Mouse (Mus musculus) myocyte (in vitro differentiated cells): ENCODE results near the gene Pif1. TPM values are rescaled to one million over a fixed set of nuclear protein-coding genes. Genes with fewer than 3 reads are reported as not detected.

ENCODE experiments used
- H3K27me3 ChIP-seq: one replicate; pipeline ENCODE4 v1.6.1; 2011; ENCODE audit not compliant: control insufficient read depth, insufficient read depth, insufficient read length
- H3K36me3 ChIP-seq: one replicate; pipeline ENCODE4 v1.6.1; 2011; ENCODE audit not compliant: control insufficient read depth, insufficient read depth
- H3K4me2 ChIP-seq: one replicate; pipeline ENCODE4 v1.6.1; 2011; ENCODE audit warnings: low read depth, control low read depth
- H3K4me3 ChIP-seq: one replicate; pipeline ENCODE4 v1.5.1; 2011; ENCODE audit warnings: mild to moderate bottlenecking, control low read depth, moderate library complexity
- H3K79me2 ChIP-seq: one replicate; pipeline ENCODE4 v1.6.1; 2011; ENCODE audit not compliant: control insufficient read depth, insufficient read depth
- H3ac ChIP-seq: one replicate; pipeline ENCODE4 v1.6.1; 2011; ENCODE audit not compliant: control insufficient read depth, insufficient read length
- CEBPB ChIP-seq: IDR thresholded peaks from 2 replicates; pipeline ENCODE4 v1.6.1; 2011; ENCODE audit warnings: mild to moderate bottlenecking, moderate library complexity; ENCODE audit not compliant: poor library complexity, insufficient read depth, severe bottlenecking
- E2F4 ChIP-seq: IDR thresholded peaks from one replicate; pipeline ENCODE4 v1.6.1; 2011; ENCODE audit warnings: mild to moderate bottlenecking, control low read depth, moderate library complexity; ENCODE audit not compliant: insufficient read depth
- MAX ChIP-seq: IDR thresholded peaks from one replicate; pipeline ENCODE4 v1.6.1; 2011; ENCODE audit warnings: low read depth, mild to moderate bottlenecking, control low read depth
- MYOD1 ChIP-seq, 3 experiments: IDR thresholded peaks; one replicate each; pipeline ENCODE4 v1.6.1; 2011; ENCODE audit warnings: control low read depth in 2 of 3, low read depth in 2 of 3, mild to moderate bottlenecking in 2 of 3, moderate library complexity in 1 of 3; ENCODE audit not compliant: insufficient read length in 2 of 3, control insufficient read depth in 1 of 3
- MYOG ChIP-seq, 3 experiments: IDR thresholded peaks; one replicate each; pipeline ENCODE4 v1.6.1; 2011; ENCODE audit warnings: control low read depth in 2 of 3, low read depth in 2 of 3, mild to moderate bottlenecking in 2 of 3; ENCODE audit not compliant: insufficient read length in 2 of 3, control insufficient read depth in 1 of 3, insufficient read depth in 1 of 3
- POLR2A ChIP-seq: IDR thresholded peaks from one replicate; pipeline ENCODE4 v1.6.1; 2011; ENCODE audit warnings: low read depth, mild to moderate bottlenecking, control low read depth, moderate library complexity; ENCODE audit not compliant: insufficient read length
- POLR2AphosphoS2 ChIP-seq: IDR thresholded peaks from one replicate; pipeline ENCODE4 v1.6.1; 2011; ENCODE audit warnings: low read depth, control low read depth; ENCODE audit not compliant: insufficient read length
- REST ChIP-seq: IDR thresholded peaks from one replicate; pipeline ENCODE4 v1.6.1; 2011; ENCODE audit warnings: mild to moderate bottlenecking, control low read depth, moderate library complexity; ENCODE audit not compliant: insufficient read depth, insufficient read length
- SRF ChIP-seq: IDR thresholded peaks from one replicate; pipeline ENCODE4 v1.6.1; 2011; ENCODE audit warnings: low read depth; ENCODE audit not compliant: control insufficient read depth, insufficient read length
- TCF12 ChIP-seq: IDR thresholded peaks from one replicate; pipeline ENCODE4 v1.6.1; 2011; ENCODE audit warnings: mild to moderate bottlenecking, control low read depth; ENCODE audit not compliant: poor library complexity, insufficient read depth, severe bottlenecking
- TCF3 ChIP-seq: IDR thresholded peaks from one replicate; pipeline ENCODE4 v1.6.1; 2011; ENCODE audit warnings: low read depth, control low read depth; ENCODE audit not compliant: insufficient read length
- USF1 ChIP-seq: IDR thresholded peaks from one replicate; pipeline ENCODE4 v1.6.1; 2011; ENCODE audit warnings: low read depth, mild to moderate bottlenecking, control low read depth, moderate library complexity
- polyA plus RNA-seq: library from polyadenylated mRNA; unstranded; fragments of >200 nt; fragmentation: generic; extraction: Trizol; gene quantifications from one replicate; pipeline ENCODE4 v1.2.1, GENCODE M21; 2012; ENCODE audit warnings: missing spikeins

The Pif1 gene
- polyA plus RNA-seq, 1 experiment, result 6.9 TPM

DNA sequence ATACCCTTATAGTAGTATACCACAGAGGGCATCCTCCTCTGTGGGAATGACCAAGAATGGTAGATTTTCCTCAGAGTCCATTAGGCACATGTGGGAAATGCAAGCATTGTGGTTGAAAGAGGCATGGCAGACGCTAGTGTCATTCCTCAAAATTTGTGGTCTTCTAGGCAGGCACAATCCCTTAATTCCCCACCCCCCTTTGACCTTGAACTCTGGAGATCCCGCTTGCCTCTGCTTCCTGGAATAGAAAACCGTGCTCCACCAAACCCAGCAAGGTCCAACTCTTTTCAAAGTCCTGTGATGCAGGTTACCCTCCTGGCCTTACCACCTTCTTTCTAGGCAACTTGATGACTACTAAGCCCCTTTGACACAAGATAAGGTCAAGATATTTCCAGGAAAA lies 5.8 kb downstream of the Pif1 start:
- Histone ChIP-seq H3K27me3 (no peaks in the 10 kb centered on the region), H3K4me2 (no peak overlapping the region), H3K4me3 (no peak overlapping the region), H3ac (no peak overlapping the region), H3K36me3 (peaks cover 10% of the 10 kb centered on the region), H3K79me2 (peaks cover 9% of the 10 kb centered on the region)
- TF ChIP-seq TCF12, result no peak

DNA sequence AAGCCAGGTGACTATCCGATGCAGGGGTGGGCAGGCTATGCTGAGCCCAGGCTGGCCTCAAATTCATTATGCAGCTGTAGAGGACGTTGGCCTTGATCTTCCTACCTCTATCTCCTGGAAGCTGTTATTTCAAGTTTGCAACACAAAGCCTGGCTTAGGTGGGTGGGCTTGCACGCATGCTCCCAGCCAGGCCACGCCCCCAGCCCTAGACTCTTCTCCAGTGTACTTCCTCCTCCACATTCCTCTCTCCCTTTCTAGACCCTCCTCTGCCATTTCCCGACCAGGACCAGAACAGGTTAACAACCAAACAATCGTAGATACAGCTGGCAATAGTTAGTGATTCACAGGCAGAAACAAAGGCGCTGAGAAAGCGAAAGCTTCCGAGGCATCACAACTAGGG lies 6.6 kb downstream of the Pif1 start:
- peaks cover 8% of the 10 kb centered on the region for H3K79me2 ChIP-seq
- H3ac ChIP-seq, result no peak overlapping the region
- TF ChIP-seq USF1 (no peak), POLR2A (no peak), E2F4 (no peak), MYOD1 (IDR thresholded peaks at IDR 0.05; ENCODE audit: control insufficient read depth in 1 of 3, insufficient read length in 2 of 3, low read depth in 2 of 3) (no peak), POLR2AphosphoS2 (no peak), MYOG (IDR thresholded peaks at IDR 0.05; ENCODE audit: control insufficient read depth in 1 of 3, insufficient read depth in 1 of 3, insufficient read length in 2 of 3, low read depth in 2 of 3) (no peak), CEBPB (no peak), REST (no peak), MAX (no peak), TCF3 (no peak), SRF (no peak), TCF12 (no peak)
- no peak overlapping the region for H3K4me2 ChIP-seq
- peaks cover 10% of the 10 kb centered on the region for H3K36me3 ChIP-seq
- no peak overlapping the region for H3K4me3 ChIP-seq
- no peaks in the 10 kb centered on the region for H3K27me3 ChIP-seq

DNA sequence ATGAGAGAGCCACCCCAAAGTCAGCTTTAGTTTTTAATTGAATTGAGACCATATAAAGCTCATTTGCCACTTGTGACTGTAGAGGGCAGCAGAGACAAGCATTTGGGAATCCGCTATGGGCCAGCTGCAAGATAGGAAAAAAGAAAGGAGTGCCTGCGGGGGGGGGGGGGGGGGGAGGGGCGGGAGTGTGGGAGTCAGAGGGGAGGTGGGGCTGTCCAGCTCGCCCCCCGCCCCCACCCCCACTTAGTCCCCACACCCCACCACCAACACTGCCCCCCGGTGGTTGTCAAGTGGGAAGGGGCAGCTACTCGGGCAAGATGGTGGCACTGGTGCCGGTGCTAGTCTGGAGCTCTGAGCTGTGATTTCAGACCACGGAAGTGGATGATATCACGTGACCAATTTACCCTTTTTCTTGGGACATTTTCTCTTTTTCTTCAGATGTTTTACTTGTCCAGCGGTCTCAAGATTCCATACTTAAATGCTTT lies 11.8 kb downstream of the Pif1 start:
- Histone ChIP-seq H3K4me2 (no peak overlapping the region), H3K27me3 (no peaks in the 10 kb centered on the region), H3K79me2 (no peaks in the 10 kb centered on the region), H3ac (no peak overlapping the region), H3K4me3 (no peak overlapping the region), H3K36me3 (no peaks in the 10 kb centered on the region)
- peak; percentile 13 for TF ChIP-seq USF1
- no peak for TF ChIP-seq SRF

DNA sequence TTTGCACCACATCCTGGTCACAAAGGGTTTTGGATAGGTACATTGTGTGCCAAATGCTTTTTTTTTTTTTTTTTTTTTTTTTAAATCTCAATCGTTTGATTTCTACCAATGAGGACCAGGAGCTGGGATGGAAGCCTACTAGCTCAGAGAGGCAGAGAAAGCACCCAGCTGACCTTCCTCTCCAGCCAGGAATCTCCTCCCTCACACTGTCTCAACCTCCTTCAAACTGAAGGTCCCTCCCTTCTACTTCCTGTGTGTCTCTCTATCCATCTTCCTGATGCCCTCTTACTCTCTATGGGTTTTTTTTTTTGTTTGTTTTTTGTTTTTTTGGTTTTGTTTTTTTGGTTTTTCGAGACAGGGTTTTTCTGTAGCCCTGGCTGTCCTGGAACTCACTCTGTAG lies 14.0 kb downstream of the Pif1 start:
- no peaks in the 10 kb centered on the region for H3K36me3 ChIP-seq
- no peak overlapping the region for H3K4me3 ChIP-seq
- H3ac ChIP-seq, result no peak overlapping the region
- no peaks in the 10 kb centered on the region for H3K27me3 ChIP-seq
- no peaks in the 10 kb centered on the region for H3K79me2 ChIP-seq
- H3K4me2 ChIP-seq, result no peak overlapping the region
- no peak for TF ChIP-seq REST
- no peak for TF ChIP-seq TCF3
- TF ChIP-seq TCF12, result no peak
- no peak for TF ChIP-seq MAX

DNA sequence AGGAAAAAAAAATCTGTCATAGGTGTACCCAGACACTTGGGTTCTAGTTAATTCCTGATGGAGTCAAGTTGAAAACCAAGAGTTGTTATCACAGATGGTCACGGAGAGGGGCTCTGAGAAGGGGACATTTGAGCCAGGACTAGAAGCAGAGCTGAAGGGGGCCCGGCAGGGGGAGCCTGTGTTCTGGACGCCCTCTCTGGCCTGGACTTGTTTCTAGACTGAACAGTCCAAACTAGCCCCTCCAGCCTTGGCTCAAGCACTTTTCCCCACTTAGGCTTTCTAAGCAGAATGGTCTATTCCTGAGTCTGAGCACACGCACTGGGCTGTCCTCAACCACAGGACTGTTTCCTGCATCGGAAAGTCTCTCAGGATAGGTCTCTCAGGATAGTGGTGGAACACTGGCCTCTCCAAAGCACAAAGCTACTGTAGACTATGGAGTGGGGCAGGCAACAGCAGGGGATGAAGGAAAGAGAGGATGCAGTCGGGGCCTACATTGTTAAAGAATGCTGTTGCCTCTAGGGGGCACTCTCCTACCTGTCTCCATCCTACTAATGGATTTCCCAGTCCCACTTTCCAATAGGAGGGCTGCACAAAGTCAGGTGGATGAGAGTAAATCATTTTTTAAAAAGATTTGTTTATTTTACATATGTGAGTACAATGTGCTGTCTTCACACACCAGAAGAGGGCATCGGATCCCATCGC lies 16.6 kb downstream of the Pif1 start:
- Histone ChIP-seq H3K36me3 (no peaks in the 10 kb centered on the region), H3K27me3 (no peaks in the 10 kb centered on the region), H3K4me3 (no peak overlapping the region), H3ac (no peak overlapping the region), H3K79me2 (no peaks in the 10 kb centered on the region), H3K4me2 (no peak overlapping the region)
- TF ChIP-seq CEBPB (no peak), E2F4 (no peak), TCF3 (no peak), SRF (no peak), MAX (no peak), POLR2AphosphoS2 (no peak), TCF12 (no peak)

DNA sequence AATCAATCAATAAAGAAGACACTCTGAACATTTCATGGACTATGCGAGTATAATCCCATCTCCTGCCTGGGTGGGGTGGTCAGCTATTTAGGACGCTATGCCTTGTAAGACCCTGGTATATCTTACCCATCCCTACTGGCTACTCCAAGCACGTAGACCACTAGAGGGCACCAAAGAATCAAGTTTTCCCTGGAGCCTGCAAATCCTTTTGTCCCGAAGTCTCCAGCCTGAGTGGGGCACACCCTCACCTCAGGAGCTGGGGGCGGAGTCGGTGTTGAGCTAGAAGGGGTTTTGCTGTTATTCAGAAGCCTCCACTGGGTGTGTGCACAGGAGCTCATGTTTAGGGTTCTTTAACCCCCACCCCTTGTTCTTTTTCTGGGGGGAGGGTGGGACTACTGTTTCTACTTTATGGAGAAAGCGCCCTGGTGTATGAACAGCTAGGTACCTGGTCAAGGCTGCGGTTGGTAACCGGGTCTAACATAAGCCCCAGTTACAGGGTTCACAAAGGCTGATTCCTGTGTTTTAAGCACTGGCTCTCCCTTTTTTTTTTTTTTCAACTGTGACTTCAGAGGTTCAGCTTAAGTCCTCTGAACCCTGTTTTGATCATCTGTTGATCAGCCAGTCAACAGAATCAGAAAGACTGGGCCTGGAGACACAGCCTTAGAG lies 18.6 kb downstream of the Pif1 start:
- H3K36me3 ChIP-seq, result no peaks in the 10 kb centered on the region
- H3K79me2 ChIP-seq, result no peaks in the 10 kb centered on the region
- no peaks in the 10 kb centered on the region for H3K27me3 ChIP-seq
- no peak overlapping the region for H3ac ChIP-seq
- H3K4me2 ChIP-seq, result peak overlapping the region; percentile 55
- no peak for TF ChIP-seq E2F4
- no peak for TF ChIP-seq USF1
- TF ChIP-seq CEBPB, result no peak
- no peak for TF ChIP-seq TCF3
- no peak for TF ChIP-seq MYOG (IDR thresholded peaks at IDR 0.05; ENCODE audit: control insufficient read depth in 1 of 3, insufficient read depth in 1 of 3, insufficient read length in 2 of 3, low read depth in 2 of 3)
- H3K4me3 ChIP-seq, result no peak overlapping the region
